Mouse (Mus musculus): Measurements from ENCODE around the gene Cyp4f40. TPM values are rescaled to one million over a fixed set of nuclear protein-coding genes. Genes with fewer than 3 reads are reported as not detected.

The Cyp4f40 gene
- not detected for polyA plus RNA-seq (2015; fragmentation: Illumina TruSeq; extraction: RNeasy Lipid Tissue Mini Kit (QIAGEN cat#74804); ENCODE audit: insufficient read depth, low read depth, low replicate concordance)

DNA sequence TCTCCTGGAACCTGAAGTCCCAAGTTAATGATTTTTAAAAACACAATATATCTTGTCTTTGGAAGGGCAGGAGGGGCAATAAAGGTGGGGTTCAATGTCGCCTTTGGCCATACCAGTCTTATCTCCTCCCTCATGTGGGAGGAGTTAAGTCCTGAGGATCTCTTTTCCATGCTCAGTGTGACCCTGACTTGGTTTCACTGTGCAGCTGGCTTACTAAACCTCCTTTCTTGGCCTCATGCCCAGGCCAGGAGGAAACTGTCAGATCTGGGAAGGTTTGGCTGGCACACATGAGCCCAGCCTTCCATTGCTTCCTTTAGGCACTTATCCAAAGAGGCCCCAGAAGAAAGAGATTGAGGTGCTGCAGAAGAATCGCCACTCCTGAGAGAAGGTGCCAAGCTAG is at the start of gene Cyp4f40:
Cyp4f40 (plus strand) TSS at position 189 of the 400 bp plus-strand sequence.

DNA sequence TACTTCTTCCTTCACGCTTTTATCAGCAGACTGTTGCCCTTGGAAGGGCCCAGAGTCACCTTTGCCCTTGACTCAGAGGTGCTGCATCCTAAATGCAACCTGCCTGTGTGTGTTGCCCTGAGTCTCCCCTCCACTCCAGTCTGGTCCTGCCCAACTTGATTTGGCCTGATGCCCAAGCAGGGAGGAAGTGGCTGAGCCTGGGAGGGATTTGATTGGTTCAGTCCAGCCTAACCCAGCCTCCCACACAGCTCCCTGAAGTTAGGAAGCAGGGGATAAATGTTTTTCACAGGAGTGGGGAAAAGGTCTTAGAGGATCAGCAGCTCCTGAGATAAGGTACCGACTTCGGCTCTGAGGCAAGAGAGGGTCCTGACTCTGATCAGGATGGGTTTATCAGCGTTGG is 37.7 kb upstream of the Cyp4f40 start, which contains the start of gene Cyp4f37:
Cyp4f37 (plus strand) TSS at position 292 of the 400 bp plus-strand sequence.

DNA sequence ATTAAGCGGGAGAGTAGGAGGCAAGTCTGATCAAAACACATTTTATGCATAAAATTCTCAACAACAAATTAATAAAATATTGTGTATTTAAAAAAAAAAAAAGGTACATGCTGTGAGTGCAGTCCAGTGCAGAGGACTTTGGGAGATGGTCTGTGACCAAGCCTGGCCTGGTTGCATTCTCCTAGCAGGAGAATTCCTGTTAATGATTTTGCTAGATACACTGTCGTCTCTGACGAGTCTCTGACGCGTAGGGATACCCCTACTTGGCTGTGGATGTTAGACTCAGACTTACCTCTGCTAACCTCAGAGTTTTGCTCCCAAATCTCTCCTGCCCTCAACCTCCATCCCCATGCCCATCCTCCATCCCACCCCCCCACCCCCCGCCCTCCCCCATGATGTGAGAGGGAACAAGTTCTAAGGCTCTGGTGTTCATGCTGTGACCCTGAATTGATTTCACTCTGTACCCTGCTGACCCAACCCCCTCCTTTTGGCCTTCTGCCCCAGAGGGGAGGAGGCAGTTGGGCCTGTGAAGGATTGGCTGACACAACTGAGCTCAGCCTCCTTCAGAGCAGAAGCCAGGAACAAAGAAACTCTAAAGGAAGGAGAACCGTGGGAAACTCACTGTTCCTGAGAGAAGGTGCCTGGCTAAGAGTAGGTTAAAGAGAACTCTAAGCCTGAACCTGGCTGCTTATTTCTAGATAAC is 26.5 kb downstream of the Cyp4f40 start, which contains the start of gene Cyp4f15:
Cyp4f15 (plus strand) TSS at position 580 of the 703 bp plus-strand sequence.

Other genes starting within 250 kb of the Cyp4f40 start
- gene Pglyrp2, start 234.7 kb upstream of the Cyp4f40 start, polyA plus RNA-seq (2015; fragmentation: Illumina TruSeq; extraction: RNeasy Lipid Tissue Mini Kit (QIAGEN cat#74804); ENCODE audit: insufficient read depth, low read depth, low replicate concordance): 0.46 TPM
- 1.4 TPM for gene Cyp4f39, start 206.2 kb upstream of the Cyp4f40 start, polyA plus RNA-seq (2015; fragmentation: Illumina TruSeq; extraction: RNeasy Lipid Tissue Mini Kit (QIAGEN cat#74804); ENCODE audit: insufficient read depth, low read depth, low replicate concordance)
- 4.9 TPM for gene Cyp4f17, start 152.8 kb upstream of the Cyp4f40 start, polyA plus RNA-seq (2015; fragmentation: Illumina TruSeq; extraction: RNeasy Lipid Tissue Mini Kit (QIAGEN cat#74804); ENCODE audit: insufficient read depth, low read depth, low replicate concordance)
- gene Cyp4f16, start 122.3 kb upstream of the Cyp4f40 start, polyA plus RNA-seq (2015; fragmentation: Illumina TruSeq; extraction: RNeasy Lipid Tissue Mini Kit (QIAGEN cat#74804); ENCODE audit: insufficient read depth, low read depth, low replicate concordance): 2.2 TPM
- not detected for gene Cyp4f37, start 37.6 kb upstream of the Cyp4f40 start, polyA plus RNA-seq (2015; fragmentation: Illumina TruSeq; extraction: RNeasy Lipid Tissue Mini Kit (QIAGEN cat#74804); ENCODE audit: insufficient read depth, low read depth, low replicate concordance)
- gene Cyp4f15, start 26.7 kb downstream of the Cyp4f40 start, polyA plus RNA-seq (2015; fragmentation: Illumina TruSeq; extraction: RNeasy Lipid Tissue Mini Kit (QIAGEN cat#74804); ENCODE audit: insufficient read depth, low read depth, low replicate concordance): 0.70 TPM
- 5.8 TPM for gene Zfp871, start 129.4 kb downstream of the Cyp4f40 start, polyA plus RNA-seq (2015; fragmentation: Illumina TruSeq; extraction: RNeasy Lipid Tissue Mini Kit (QIAGEN cat#74804); ENCODE audit: insufficient read depth, low read depth, low replicate concordance)
- 0.66 TPM for gene Zfp811, start 151.0 kb downstream of the Cyp4f40 start, polyA plus RNA-seq (2015; fragmentation: Illumina TruSeq; extraction: RNeasy Lipid Tissue Mini Kit (QIAGEN cat#74804); ENCODE audit: insufficient read depth, low read depth, low replicate concordance)
- gene Zfp799, start 171.4 kb downstream of the Cyp4f40 start, polyA plus RNA-seq (2015; fragmentation: Illumina TruSeq; extraction: RNeasy Lipid Tissue Mini Kit (QIAGEN cat#74804); ENCODE audit: insufficient read depth, low read depth, low replicate concordance): 0.79 TPM
- 1.5 TPM for gene Zfp870, start 232.7 kb downstream of the Cyp4f40 start, polyA plus RNA-seq (2015; fragmentation: Illumina TruSeq; extraction: RNeasy Lipid Tissue Mini Kit (QIAGEN cat#74804); ENCODE audit: insufficient read depth, low read depth, low replicate concordance)